Mouse (Mus musculus) kidney, postnatal 10 days (tissue): ENCODE data around the gene Prkar2b.

ENCODE experiments used
- DNase-seq: peaks from one replicate; pipeline ENCODE4 v3.0.0; 2021; ENCODE audit warnings: mixed read lengths

Prkar2b gene

DNA sequence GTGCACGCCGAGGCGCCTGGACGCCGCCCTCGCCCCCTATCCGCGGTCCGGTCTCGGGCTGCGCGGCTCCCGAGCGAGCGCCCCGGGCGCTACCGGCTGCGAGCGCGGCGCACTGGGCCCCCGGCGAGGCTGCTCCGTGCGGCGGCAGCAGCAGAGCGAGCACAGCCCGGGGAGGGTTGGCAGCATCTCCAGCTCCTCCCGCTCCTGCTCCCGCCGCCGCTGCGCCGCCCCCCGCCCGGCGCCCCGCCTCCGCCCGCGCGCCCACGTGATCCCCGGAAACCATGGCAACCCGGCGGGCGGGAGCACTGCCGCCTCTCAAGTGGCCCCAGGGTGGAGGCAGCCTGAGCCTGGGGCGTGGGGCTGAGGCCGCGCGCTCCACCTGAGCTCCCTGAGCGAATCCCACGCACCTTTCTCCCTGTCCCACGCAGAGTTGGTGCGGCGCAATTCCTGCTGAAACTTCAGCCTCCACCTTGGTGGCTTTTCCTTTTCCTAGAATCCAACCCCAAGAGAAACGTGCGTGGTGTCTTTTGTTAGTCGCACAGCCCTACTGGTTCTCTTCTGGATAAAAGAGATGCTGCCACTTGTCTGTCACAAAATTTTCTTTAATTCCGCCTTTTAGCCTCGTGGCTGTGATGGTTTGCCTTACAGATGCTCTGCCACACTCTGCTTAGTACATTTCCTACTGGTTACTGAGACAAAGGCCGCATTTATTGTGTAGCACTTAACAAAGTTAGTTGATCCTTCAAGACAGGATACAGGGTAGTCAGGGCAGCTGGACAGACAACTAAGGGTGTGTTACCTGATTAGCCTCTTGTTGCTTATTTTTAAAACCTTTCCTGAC, at the start of gene Prkar2b:
Gene Prkar2b, minus strand, starts transcription at position 207 of the 841 bp plus-strand sequence.
- DNase-seq, result peak; percentile 93

DNA sequence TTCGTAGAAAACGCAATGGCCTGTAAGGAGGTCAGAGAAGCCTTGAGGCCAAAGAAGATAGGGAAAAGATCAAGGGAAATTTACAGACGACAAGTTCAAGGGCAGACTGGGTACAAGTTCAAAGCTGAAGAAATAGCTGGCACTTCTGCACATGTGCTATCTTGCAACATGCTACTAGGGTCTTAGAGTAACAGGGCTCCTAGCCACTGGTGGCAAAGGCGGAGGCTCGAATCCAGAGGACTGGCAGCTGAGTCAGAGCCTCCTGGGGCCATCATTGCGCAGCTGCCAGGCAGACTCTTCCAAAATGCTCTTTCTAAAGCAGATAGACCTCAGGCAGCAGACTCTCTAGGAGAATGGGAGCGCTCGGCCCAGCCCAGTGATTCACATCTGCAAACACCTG, 48.1 kb upstream of the Prkar2b start:
- no peak for DNase-seq

DNA sequence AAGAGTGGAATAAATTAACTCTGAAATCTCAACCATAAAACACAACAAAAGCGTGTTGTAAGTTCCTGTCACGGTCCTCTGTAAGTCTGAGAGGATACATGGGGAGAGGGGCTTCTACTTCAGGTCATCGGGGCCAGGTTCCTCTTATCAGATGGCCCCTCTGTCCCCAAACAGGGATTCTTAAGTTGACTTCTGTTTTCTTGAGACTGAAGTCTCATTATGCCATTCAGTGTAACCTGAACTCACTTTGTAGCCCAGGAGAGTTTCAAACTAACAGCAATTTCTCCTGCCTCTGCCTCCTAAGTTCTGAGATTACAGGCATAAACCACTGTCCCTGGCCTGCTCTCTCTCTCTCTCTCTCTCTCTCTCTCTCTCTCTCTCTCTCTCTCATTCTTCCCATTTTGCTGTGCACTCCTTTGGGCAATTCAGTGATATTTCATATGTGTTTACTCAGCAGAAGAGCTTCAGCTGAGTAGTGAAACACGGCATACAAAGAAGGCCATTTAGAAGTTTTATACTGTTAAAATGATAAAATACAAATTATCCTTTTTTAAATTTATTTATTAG, 43.9 kb upstream of the Prkar2b start:
- DNase-seq, result no peak

DNA sequence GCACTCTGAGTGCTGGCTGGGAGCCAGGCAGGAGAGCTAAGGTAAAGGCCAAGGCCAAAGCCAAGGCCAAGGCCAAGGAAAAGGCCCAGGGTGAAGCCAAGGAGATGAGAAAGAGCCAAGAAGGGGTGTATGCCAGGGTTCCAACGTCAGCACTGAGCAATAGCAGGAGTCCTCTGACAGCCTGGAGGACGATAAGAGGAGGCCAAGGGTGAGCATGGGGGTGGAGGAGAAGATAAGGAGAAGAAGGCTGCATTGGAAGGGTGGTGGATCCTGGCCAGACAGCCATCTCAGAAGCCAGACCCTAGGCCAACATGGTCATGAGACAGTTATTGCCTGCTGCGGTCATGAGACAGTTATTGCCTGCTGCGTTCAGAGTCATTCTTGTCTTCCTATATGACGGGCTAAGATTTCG, 43.4 kb upstream of the Prkar2b start:
- DNase-seq, result peak; percentile 21

DNA sequence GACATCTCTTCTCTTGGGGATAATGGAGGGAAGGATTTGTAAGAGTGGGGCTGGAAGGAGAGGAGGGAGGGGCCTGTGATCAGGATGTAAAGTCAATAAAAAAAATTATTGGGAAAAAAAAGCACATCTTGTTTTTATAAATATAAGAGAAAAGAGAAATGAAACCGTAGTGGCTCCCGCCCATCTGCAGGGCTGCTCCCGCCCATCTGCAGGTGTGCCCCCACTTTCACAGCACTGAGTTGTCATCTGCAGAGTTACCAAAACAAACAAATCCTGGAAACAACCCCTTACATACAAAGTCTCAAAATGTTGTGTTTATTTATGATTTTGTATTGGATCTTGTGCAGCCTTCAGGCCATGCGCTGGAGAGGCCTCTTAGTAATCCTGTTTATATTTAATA, 40.2 kb upstream of the Prkar2b start:
- DNase-seq, result no peak

DNA sequence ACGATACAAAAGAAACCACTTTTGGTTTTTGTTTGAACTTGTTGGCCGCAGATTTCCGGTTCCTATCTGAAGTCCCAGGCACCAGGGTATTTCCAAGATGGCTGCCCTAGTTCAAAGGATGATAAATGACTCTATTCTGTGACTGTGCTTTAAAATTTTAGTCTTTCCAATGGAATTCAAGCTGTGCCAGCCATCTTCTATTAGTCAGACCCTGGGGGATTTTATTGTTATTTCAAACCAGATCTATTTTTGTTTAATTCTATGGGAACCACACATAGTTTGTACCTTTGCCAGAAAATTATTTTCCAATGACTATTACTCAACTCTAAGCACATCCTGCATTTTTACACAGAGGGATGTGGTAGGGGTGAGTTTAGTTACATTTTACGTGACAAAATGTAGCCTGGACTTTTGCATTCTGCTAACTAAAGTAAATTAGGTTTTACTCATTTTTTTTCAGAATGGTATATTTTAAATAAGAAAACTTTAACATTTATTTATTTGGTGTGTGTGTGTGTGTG, 38.6 kb upstream of the Prkar2b start:
- DNase-seq, result no peak

DNA sequence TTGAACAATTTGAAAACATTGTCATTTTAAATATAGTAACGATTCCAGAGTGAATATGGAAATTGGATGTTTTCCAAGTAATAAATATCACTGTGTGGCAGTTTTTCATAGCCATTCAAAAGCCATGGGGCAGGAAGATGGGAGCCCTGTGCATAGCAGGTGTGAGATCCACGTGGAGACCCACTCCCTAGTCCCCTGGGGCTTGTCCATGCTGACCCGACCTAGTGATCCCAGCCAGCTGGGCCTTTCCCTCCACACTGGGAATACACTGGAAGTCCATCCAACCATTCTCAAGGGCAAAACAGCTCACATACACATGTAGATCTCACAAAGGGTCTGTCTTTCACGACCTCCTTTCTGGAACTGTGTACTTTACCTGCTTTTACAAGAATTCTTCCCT, 37.5 kb upstream of the Prkar2b start:
- no peak for DNase-seq

DNA sequence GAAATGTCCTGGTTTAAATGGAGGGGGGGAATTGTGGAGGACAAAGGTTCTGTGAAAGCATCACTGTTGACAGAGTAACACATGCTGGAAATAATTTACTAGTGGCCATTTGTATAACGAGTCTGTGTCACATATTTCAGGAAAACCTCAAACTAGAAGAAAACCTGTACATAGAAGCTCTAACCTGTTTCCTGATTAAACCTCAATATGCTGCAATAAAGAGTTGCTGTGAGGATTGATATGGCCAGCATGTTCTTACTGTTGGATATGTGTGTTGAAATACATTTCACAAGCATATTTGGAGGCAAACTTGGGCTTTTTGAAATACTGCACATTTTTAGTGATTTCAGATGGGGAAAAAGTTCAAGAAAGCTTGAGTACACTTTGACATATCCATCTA, 36.0 kb upstream of the Prkar2b start:
- DNase-seq, result no peak

DNA sequence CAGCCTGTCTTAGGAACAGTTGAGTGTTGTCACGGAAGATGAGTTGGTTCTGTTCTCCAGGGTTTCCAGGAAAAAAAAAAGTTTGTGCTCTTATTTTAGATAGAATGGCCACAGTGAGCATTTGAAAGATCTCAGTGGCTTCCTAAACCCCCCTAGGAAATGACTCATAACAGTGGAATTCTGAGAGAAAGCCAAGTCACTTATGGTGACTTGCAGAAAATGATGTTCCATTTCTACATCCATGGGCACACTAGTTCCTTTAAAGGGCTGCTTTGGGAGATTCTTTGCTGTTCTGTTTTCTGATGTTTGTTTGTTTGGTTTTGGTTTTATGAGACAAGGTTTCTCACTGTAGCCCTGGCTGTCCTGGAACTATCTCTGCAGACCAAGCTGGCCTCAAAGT, 34.1 kb upstream of the Prkar2b start:
- no peak for DNase-seq

DNA sequence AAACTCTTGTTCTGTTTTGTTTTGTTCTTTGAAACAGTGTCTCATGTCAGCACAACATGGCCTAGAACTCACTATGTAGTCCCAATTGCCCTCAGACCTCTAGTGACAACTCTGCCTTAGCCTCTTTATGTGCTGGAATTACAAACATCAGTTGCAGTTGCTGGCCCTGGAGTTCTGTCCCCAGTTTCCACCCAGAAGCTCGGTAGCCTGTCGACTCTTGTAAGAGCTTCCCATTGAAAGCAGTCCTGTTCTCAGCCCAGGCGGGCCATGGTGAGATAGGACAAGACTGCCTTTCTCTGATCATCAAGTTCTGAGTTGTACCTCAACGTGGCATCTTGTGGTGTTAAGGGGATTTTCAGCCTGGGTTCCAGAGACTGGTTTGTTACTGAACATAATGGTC, 31.4 kb upstream of the Prkar2b start:
- DNase-seq, result no peak

DNA sequence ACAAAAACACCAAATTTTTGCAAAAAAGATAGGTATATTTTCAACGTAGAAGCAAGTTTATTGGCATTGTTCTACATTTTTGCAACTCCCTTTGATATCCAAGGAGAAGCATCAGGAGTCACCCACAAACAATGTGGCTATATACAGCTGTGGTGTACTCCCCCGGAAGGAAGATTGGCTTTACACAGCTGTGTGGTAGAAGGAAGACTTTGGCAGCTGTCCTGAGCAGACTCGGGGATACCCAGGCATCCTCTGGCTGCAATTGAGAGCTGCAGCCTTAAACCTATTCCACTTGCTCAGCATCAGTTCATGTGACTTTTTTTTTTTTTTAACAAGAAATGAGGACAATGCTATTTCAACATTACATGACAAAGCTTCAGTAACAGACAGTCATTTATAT, 27.5 kb upstream of the Prkar2b start:
- DNase-seq, result no peak

DNA sequence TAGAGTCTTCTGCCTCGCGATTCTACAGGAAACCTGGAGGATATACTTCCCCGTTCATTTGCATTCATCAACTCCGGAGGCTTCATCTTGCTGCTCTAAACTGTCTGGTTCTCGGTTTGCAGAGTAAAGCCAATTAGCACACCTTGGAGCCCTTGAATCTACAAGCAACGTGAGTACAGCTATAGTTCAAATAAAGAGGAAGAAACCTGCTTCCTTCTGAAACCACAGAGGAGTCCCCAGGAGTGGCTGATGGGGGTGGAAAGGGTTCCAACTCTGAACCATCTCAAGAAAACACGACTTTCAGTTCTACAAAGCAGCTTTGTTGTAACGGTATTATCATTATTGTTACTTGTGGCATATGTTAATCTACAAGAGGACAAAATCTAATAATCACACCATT, 26.2 kb upstream of the Prkar2b start:
- DNase-seq, result no peak

DNA sequence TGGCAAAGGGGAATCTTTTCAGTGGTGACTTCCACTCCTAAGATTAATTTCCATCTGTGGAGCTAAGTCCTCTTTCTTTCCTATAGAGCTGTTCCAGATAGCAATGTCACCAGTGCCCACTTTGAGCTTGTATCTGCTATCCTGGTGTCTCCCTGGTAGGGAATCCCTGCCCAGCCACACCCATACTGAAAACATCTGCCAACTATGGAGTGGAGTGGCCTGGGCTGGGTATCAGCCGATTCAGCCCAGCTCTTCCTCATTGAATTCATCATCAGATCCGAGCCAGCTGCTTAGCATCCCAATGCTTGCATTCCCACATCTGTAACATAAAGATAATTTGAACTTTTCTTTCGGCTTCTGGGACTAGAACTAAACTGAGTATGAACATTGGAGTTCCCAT, 25.8 kb upstream of the Prkar2b start:
- no peak for DNase-seq

DNA sequence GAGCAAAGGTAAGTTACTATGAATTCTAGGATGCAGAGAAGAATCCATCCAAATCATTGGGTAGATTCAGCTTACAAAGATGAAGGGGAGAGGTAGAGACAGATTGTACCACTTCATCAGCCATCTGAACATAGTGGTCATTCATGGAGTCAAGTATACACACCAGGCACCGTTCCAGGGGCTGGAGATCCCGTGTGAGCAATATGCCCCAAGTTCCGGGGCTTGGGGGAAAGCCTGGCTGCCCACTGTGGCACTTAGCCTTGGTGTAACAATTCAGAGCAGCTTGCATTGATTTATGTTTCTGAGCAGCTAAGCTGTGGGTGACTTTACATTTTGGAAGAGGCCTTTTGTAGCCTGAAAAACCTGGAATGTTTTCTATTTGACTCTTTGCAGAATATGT, 24.8 kb upstream of the Prkar2b start:
- no peak for DNase-seq

DNA sequence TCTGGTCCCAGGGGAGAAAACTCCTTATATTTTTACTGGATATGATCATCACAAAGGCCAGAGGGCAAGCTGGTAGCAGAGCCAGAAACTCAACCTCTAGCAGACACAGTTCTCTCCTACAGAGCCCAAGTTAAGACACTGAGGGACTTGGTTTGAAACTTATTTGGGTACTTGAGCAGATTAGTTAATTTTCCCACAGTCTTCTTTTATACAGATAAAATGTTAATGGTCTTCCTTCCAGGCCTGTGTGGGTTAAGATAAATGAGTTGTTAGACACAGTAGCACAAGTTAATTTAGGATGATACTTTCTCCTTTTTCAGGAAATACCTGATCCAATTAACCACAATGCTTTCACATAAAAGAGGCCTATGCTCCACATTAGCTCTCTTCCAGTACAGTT, 24.1 kb upstream of the Prkar2b start:
- no peak for DNase-seq

DNA sequence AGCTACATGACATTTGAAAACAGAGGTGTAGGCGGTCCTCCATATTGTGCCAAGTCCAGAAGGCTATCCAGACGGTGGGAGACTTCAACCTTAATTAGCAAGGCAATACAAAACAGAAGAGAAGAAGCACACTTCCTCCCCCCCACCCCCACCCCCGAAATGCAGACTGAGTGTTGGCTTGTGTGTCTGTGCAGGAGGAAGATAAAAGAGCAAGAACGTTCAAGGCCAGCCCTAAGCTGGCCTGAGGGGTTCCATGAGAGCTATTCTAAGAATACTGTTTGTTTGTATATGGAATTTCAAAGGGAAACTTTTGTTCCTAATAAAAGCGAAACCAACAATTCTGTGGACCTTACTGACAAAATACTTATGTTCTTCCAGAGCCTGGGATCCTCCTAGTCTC, 23.5 kb upstream of the Prkar2b start:
- DNase-seq, result no peak

DNA sequence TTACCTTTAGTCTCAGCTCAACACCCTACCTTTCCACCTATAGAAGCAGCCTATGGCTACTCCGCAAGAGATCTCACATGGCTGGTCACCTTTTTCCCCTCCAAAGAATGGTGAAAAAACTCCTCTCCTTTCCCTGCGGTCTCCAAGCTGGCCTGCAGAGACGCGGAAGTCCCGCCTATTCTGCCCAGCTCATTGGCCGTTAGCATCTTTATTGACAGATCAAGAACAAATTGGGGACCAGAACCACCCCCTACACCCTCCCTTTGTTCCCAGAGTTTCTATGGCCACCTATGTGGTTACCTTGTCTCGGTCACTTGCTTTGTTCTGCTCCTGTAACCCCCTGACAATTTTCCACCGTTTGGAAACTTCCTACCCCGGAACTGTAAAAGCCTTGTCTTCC, 19.6 kb upstream of the Prkar2b start:
- no peak for DNase-seq

DNA sequence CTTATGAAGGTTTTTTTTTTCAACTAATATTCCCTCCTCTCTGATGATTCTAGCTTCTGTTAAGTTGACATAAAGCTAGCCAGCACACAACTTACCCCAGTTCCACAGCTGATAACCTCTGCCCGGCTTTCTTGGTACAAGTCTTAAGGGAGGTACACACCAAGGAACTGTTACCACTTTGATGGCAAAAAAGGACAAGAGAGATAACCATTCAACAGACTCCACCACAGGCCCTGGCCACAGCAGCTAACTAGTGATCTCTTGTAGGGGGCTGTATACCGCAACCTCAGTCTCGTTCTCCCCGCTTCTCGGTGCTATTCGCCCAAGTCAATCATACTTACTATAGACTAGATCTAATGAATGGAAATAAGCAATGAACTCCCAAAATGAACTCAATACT, 16.3 kb upstream of the Prkar2b start:
- DNase-seq, result no peak

DNA sequence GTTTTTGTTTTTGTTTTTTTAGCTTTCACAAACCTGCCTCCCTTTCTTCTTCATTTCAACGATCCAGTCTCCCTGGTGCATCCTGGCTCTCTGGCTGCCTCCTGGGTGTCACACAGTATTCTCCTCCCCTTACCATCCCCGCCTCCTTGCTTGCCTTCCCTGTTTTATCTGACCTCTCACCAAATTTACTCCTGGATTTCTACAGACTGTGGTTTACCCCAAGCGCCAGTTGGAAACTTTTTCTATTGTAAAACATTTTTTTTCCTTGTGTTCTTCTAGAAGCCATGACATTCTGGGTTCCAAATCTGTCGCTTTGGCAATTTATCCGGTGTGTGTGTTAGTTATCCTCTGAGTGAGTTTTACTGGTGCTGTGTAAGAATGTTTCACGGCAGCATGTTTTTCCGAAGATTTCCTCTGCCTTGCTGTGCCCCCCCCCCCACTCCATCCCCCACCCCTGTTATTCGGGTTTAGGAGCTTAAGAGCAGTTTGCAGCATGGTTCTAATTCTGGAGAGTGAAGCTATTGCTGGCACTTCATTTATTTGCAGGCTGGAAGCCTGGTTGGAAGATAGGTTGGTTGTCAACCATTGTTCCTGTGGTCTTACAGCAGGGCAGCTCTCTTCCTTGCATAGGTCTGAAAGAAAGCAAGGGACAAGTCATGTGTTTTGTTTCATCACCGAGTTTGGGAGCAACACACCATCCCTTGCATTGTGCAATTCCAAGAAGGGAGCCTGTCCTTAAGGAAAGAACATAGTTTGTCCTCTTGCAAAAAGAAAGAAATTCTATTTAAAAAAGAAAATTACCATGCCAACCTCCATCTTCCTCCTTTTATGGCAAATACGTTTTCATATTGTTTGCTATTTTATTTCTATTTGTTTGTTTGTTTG, 15.0 kb upstream of the Prkar2b start:
- DNase-seq, result no peak

DNA sequence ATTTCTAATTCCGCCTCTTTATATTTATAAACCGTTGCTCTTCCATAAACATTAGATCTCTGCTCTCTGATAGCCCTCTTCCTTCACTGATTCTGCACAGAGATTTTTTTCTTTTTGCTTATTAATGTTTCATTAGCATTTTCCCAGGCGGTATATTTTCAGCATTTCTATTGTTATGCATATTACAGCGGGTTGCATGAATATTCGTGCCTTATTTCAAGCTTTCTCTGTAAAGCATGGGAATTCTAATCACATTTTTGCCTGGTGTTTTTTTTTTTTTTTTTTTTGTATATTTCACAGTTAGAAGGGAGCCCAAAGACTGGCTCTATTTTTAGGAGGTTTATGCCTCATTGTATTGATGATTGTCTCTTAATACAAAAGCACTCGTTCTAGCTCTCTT, 13.2 kb upstream of the Prkar2b start:
- DNase-seq, result no peak

DNA sequence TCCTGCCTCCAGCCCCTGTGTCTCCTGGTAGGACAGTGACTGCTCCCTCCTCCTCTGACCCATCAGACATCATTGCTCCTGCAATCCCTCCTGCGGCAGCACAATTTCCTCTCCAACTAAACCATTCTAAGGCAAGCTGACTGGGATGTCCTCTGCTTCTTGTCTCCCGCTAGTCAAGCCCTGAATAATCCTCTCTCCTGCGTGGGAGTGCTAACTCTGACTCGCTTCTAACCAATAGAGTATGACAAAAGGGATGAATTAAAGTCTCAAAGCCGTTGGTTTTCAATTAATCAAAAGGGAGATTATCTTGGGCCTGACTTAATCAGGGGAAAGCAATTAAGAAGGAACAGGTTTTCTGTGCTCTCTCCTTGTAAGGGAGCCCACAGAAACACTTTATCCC, 4.9 kb upstream of the Prkar2b start:
- DNase-seq, result no peak

DNA sequence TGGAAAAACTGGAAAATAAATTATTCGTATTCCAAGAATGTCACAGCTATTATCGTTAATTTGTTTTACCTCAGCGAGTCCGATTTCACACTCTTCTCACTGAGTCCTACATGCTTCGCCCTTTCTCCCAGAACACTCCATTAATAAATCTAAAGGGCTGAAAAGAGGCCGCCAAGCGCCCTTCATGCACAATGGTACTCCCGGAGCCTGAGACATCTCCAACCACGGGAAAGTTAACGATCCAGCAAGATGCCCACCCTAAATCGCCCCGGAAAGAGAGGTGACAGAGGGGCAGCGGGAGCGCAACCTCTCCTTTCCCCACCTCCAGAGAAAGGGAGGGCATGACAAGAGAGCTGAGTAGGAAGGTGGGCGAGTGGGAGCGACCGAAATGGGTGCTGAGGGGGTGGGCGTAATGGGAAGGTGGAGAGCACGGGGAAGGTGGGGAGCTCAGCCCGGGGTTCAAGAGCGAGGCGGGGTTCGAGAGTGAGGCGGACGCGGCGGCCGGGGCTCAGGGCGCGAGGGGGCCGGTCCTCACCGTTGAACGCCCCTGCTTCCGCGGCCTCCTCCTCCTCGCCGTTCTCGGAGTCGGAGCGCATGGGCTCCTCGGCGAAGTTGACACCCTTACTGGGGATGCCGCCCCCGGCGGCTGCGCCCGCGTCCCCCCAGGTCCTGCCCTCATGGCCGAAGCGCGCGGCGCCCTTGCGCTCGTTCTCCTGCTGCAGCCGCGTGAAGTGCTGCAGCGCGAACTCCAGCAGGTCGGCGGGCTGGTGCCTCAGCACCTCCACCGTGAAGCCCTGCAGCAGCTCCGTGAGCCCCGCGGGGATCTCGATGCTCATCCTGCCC, 628 bp downstream of the Prkar2b start:
- no peak for DNase-seq

DNA sequence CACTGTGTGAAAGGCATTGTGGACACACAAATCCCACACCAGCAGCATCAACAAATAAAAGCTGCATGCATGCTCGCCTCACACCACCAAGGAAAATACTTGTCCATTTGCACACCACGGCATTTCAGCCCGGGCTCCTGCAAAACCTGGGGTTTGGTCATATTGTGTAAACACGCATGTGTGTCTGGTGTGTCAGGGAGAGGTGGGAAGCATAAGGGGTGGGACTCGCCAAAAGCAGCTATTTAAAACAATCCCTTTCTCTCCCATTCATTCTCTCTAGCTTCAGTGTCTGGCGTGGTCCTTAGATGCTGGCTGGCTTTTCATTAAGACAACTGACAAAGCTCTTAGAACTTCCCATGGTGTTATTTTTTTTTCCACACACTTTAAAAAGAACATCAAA, 1.4 kb downstream of the Prkar2b start:
- DNase-seq, result no peak
